Mouse (Mus musculus): ENCODE results near the gene Mcm5. TPM values are rescaled to one million over a fixed set of nuclear protein-coding genes. Genes with fewer than 3 reads are reported as not detected.

Mcm5 gene
- polyA plus RNA-seq, 1 experiment: 177 TPM

DNA sequence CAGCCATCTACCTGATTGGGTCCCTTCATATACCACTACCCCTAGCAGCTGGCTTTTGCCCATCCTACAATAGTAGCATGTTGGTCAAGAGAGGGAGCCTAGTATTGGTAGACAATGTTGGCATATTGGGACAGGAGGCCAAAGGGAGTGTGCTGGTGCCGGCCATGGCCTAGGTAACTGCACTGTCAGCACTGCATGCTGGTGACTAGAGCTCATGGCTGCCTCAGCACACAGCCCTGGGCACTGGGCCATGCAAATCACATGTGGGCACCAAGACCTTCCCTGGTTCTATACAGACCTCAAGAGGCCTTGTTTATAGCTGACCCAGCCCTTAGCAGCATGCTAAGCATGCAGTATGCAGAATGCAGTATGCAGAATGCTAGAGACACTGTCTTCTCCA is 39.1 kb upstream of the Mcm5 start:
- Histone ChIP-seq H3K4me1 (ENCODE audit: control insufficient read depth, insufficient read depth, low read length) (no peaks in the 10 kb centered on the region), H3K9ac (ENCODE audit: low read depth, poor library complexity, severe bottlenecking) (no peak overlapping the region), H3K4me3 (ENCODE audit: low read depth, low read length) (no peak overlapping the region), H3K27me3 (ENCODE audit: control insufficient read depth, insufficient read depth, low read length, poor library complexity, severe bottlenecking) (no peaks in the 10 kb centered on the region), H3K27ac (ENCODE audit: insufficient read depth, low read length) (no peak overlapping the region), H3K36me3 (ENCODE audit: control insufficient read depth, insufficient read depth, low read length, poor library complexity, severe bottlenecking) (no peaks in the 10 kb centered on the region), H3K9me3 (replicated peaks; ENCODE audit: control insufficient read depth, insufficient read depth, low read length, poor library complexity, severe bottlenecking) (no peaks in the 10 kb centered on the region)
- TF ChIP-seq EP300 (IDR thresholded peaks at IDR 0.05; ENCODE audit: insufficient read depth, low read depth, low read length) (no peak), POLR2A (IDR thresholded peaks at IDR 0.05; ENCODE audit: insufficient read depth, low read length) (no peak), CTCF (IDR thresholded peaks at IDR 0.05; ENCODE audit: low read depth, low read length) (no peak)

DNA sequence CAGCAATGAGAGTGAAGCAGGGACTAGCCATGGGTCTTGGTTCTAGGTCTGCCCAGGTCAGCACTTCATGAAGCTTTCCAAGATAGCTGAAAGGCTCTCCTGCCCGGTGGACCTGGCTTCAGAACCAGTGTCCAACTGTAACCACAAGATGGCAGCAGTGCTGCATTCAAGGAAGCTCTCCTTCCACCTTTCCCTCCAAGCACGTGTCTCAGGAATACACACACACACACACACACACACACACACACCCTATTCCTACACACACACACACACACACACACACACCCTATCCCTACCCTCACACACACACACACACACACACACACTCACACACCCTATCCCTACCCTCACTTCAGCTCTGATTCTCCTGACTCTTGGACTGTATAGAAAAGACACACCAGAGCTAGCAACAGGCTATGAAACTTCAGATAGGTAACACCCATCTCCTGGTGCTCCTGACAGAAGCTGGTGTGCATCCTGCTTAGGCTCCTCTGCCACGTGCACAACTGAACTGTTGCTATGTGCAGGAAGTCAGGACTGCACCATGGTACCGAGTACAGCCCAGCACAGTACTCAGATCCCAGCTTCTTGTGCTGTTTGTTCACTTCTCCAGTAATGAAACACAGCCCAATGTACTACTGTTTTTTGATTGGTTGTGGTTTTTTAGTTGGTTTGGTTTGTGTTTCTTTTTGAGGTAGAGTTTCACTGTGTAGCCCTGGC is 37.6 kb upstream of the Mcm5 start:
- TF ChIP-seq EP300 (IDR thresholded peaks at IDR 0.05; ENCODE audit: insufficient read depth, low read depth, low read length) (0 out of 2 replicates have a peak, but pooled peaks have one; percentile 26), POLR2A (IDR thresholded peaks at IDR 0.05; ENCODE audit: insufficient read depth, low read length) (no peak), CTCF (IDR thresholded peaks at IDR 0.05; ENCODE audit: low read depth, low read length) (peak; percentile 94)
- Histone ChIP-seq H3K4me1 (ENCODE audit: control insufficient read depth, insufficient read depth, low read length) (no peaks in the 10 kb centered on the region), H3K27ac (ENCODE audit: insufficient read depth, low read length) (no peak overlapping the region), H3K9me3 (replicated peaks; ENCODE audit: control insufficient read depth, insufficient read depth, low read length, poor library complexity, severe bottlenecking) (no peaks in the 10 kb centered on the region), H3K27me3 (ENCODE audit: control insufficient read depth, insufficient read depth, low read length, poor library complexity, severe bottlenecking) (no peaks in the 10 kb centered on the region), H3K9ac (ENCODE audit: low read depth, poor library complexity, severe bottlenecking) (no peak overlapping the region), H3K36me3 (ENCODE audit: control insufficient read depth, insufficient read depth, low read length, poor library complexity, severe bottlenecking) (no peaks in the 10 kb centered on the region), H3K4me3 (ENCODE audit: low read depth, low read length) (no peak overlapping the region)

DNA sequence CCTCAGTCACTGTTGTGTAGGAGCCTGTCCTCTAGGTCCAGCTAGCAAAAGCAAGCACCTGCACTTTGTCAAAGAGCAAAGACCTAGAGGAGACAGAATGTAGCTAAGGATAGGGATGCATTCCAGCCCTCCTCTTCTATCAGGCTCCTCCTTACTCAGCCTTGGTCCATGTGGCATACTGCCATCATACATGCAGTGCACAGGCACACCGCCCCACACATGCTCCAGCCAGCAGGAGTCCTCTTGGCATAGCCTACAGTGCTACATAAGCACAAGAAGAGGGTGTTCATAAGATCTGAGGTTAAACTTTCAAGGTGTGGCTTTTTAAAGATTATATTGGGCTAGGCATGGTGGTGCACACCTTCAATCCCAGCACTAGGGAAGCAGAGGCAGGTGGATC is 34.5 kb upstream of the Mcm5 start:
- no peaks in the 10 kb centered on the region for H3K9me3 ChIP-seq (replicated peaks; ENCODE audit: control insufficient read depth, insufficient read depth, low read length, poor library complexity, severe bottlenecking)
- no peak overlapping the region for H3K9ac ChIP-seq (ENCODE audit: low read depth, poor library complexity, severe bottlenecking)
- no peak for TF ChIP-seq CTCF (IDR thresholded peaks at IDR 0.05; ENCODE audit: low read depth, low read length)
- no peak for TF ChIP-seq POLR2A (IDR thresholded peaks at IDR 0.05; ENCODE audit: insufficient read depth, low read length)
- no peak for TF ChIP-seq EP300 (IDR thresholded peaks at IDR 0.05; ENCODE audit: insufficient read depth, low read depth, low read length)
- H3K36me3 ChIP-seq (ENCODE audit: control insufficient read depth, insufficient read depth, low read length, poor library complexity, severe bottlenecking): no peaks in the 10 kb centered on the region
- H3K4me1 ChIP-seq (ENCODE audit: control insufficient read depth, insufficient read depth, low read length): no peaks in the 10 kb centered on the region
- no peaks in the 10 kb centered on the region for H3K27me3 ChIP-seq (ENCODE audit: control insufficient read depth, insufficient read depth, low read length, poor library complexity, severe bottlenecking)
- no peak overlapping the region for H3K4me3 ChIP-seq (ENCODE audit: low read depth, low read length)
- H3K27ac ChIP-seq (ENCODE audit: insufficient read depth, low read length): no peak overlapping the region

DNA sequence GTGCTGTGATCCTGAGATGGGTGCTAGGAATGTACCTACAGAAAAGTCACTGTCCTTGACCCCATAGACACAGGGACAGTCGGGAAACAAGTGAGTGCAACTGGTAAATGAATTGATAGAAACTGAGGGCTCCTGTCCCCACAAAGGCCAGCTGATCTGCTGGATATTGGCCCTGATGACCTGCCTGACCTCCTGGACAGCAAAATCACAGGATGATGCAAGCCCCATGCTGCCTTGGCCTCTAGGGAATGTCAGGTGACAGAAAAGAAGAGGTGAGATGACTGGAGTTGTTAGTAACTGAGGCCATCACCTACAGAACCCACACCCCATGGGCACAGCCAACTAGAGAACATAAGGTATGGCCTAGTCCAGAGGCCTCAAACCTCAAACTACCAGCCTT is 31.2 kb upstream of the Mcm5 start:
- no peaks in the 10 kb centered on the region for H3K36me3 ChIP-seq (ENCODE audit: control insufficient read depth, insufficient read depth, low read length, poor library complexity, severe bottlenecking)
- H3K4me1 ChIP-seq (ENCODE audit: control insufficient read depth, insufficient read depth, low read length): peaks cover 2% of the 10 kb centered on the region
- no peaks in the 10 kb centered on the region for H3K27me3 ChIP-seq (ENCODE audit: control insufficient read depth, insufficient read depth, low read length, poor library complexity, severe bottlenecking)
- no peak overlapping the region for H3K27ac ChIP-seq (ENCODE audit: insufficient read depth, low read length)
- H3K9ac ChIP-seq (ENCODE audit: low read depth, poor library complexity, severe bottlenecking): no peak overlapping the region
- TF ChIP-seq CTCF (IDR thresholded peaks at IDR 0.05; ENCODE audit: low read depth, low read length) (no peak), EP300 (IDR thresholded peaks at IDR 0.05; ENCODE audit: insufficient read depth, low read depth, low read length) (no peak), POLR2A (IDR thresholded peaks at IDR 0.05; ENCODE audit: insufficient read depth, low read length) (no peak)
- H3K4me3 ChIP-seq (ENCODE audit: low read depth, low read length): no peak overlapping the region
- no peaks in the 10 kb centered on the region for H3K9me3 ChIP-seq (replicated peaks; ENCODE audit: control insufficient read depth, insufficient read depth, low read length, poor library complexity, severe bottlenecking)

DNA sequence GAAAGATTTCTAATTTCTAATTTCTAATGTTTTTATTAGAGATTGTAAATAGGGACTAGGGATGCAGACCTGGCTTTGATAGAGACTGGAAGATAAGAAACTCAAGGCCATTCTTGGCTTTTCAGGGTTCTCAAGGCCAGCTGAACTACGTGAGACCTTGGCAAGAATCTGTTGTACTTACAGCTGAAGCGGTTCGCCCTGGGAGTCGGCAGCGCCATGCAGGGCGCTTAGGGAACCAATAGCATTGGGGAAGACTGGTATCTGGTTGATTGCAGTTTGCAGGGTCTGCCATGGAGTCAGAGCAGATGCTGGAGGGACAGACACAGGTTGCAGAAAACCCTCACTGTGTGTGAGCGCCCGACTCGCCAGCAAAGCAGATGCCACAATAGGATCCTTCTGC is 30.5 kb upstream of the Mcm5 start:
- TF ChIP-seq EP300 (IDR thresholded peaks at IDR 0.05; ENCODE audit: insufficient read depth, low read depth, low read length) (no peak), POLR2A (IDR thresholded peaks at IDR 0.05; ENCODE audit: insufficient read depth, low read length) (no peak), CTCF (IDR thresholded peaks at IDR 0.05; ENCODE audit: low read depth, low read length) (no peak)
- H3K36me3 ChIP-seq (ENCODE audit: control insufficient read depth, insufficient read depth, low read length, poor library complexity, severe bottlenecking): no peaks in the 10 kb centered on the region
- H3K27ac ChIP-seq (ENCODE audit: insufficient read depth, low read length): no peak overlapping the region
- no peaks in the 10 kb centered on the region for H3K27me3 ChIP-seq (ENCODE audit: control insufficient read depth, insufficient read depth, low read length, poor library complexity, severe bottlenecking)
- no peak overlapping the region for H3K4me3 ChIP-seq (ENCODE audit: low read depth, low read length)
- H3K9me3 ChIP-seq (replicated peaks; ENCODE audit: control insufficient read depth, insufficient read depth, low read length, poor library complexity, severe bottlenecking): no peaks in the 10 kb centered on the region
- H3K4me1 ChIP-seq (ENCODE audit: control insufficient read depth, insufficient read depth, low read length): peaks cover 2% of the 10 kb centered on the region
- no peak overlapping the region for H3K9ac ChIP-seq (ENCODE audit: low read depth, poor library complexity, severe bottlenecking)

DNA sequence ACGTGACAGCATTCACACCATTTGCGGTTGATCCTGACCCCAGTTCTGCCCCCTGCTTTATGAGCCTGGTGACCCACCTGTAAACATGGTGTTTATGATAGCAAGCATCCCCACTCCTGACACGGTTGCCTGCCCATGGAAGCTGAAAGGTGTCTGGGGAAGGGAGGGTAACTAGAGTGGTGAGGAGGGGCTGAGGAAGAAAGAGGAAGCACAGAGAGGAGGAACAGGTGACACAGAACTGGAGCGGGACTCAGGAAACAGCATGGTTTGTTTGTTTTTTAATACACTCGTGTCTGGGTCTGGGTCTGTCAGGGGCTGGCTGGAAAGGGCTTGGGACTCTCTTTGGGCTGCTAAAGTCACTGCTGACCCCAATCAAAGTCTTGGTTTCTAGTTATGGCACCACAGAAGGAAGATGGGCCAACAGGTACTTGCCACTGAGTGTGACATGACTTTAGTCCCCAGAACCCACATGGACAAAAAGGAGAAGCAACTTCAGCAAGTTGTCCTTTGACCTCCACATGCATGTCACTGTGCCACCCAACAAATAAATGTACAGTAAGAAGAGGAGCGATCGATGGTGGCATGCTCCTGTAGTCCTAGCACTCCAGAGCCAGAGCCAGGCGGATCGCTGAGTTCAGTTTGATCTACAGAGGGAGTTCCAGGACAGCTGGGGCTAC is 27.9 kb upstream of the Mcm5 start:
- TF ChIP-seq EP300 (IDR thresholded peaks at IDR 0.05; ENCODE audit: insufficient read depth, low read depth, low read length): no peak
- TF ChIP-seq CTCF (IDR thresholded peaks at IDR 0.05; ENCODE audit: low read depth, low read length): no peak
- no peak for TF ChIP-seq POLR2A (IDR thresholded peaks at IDR 0.05; ENCODE audit: insufficient read depth, low read length)

More for the DNA sequence above, 27.9 kb upstream of the Mcm5 start:
- Histone ChIP-seq H3K27me3 (ENCODE audit: control insufficient read depth, insufficient read depth, low read length, poor library complexity, severe bottlenecking) (no peaks in the 10 kb centered on the region), H3K36me3 (ENCODE audit: control insufficient read depth, insufficient read depth, low read length, poor library complexity, severe bottlenecking) (no peaks in the 10 kb centered on the region), H3K4me1 (ENCODE audit: control insufficient read depth, insufficient read depth, low read length) (peaks cover 2% of the 10 kb centered on the region), H3K27ac (ENCODE audit: insufficient read depth, low read length) (no peak overlapping the region), H3K9me3 (replicated peaks; ENCODE audit: control insufficient read depth, insufficient read depth, low read length, poor library complexity, severe bottlenecking) (no peaks in the 10 kb centered on the region), H3K9ac (ENCODE audit: low read depth, poor library complexity, severe bottlenecking) (no peak overlapping the region), H3K4me3 (ENCODE audit: low read depth, low read length) (no peak overlapping the region)

Measured in ES-Bruce4 (cell line).